ENCODE assay signal across 9 mouse cellular contexts in the genomic region with DNA sequence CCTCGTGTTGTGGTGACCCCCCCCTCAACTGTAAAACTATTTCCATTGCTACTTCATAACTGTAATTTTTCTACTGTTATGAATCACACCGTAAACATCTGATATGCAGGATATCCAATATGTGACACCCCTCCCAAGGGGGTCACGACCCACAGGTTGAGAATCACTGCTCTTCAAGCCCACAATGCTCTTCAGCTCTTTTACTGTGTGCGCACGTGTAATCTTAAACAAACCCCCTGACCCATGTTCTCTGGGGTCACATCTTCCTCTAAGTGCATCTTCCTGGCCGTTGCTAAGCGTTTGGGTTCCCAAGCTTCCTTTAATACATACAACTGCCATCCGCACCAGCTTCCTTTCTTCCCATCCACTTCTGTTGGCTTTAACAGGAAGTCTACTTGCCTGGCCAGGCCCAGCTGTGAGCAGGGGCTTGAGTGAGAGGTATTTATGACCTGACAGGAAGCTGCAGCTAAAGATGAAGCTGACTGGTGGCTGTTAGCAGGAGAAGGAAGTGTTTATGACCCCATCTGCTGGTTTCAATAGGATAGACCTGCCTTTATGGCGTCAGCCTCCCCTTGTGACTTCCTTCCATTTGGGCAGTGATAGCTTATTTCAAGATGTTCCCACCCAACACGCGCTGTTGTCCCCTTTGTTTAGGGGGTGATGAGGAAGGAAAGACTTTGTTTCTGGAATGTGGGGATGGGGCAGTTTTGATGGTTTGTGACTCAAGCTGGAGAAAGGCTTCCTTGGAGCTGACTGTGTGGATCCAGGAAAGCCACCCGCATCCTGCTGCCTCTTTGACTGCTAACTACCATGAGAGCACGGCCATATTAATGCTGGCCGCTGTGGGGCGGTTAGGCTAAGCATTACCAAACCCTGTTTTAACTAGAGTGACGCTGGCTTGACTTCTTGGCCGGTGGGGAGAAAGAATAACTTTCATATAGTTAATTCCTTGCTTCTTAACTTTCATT.
DNase-seq lines count a peak whose midpoint lies in the region; ATAC-seq and TF ChIP-seq lines count a peak whose summit lies in the region.
"Had no signal": no experiment of that assay in that cellular context is flagged by ENCODE, and none has a peak within 500 bp of the region (broad histone marks: within the 10 kb centered on the region; RNA-seq: fewer than 3 reads in every experiment).

No protein-coding gene starts in this region.

- ATAC-seq in intestine, embryonic 14.5 days (replicated peaks; ENCODE audit: low FRiP score, low TSS enrichment, low read depth), result no peak
- peak; percentile 29; the same call in 1 of the 2 replicates for ATAC-seq in liver, embryonic 13.5 days (ENCODE audit: low read depth)
- no peak for ATAC-seq in stomach, embryonic 15.5 days (ENCODE audit: insufficient read depth, low FRiP score, low read depth)
- no peak for ATAC-seq in frontal cortex, adult (ENCODE audit: low TSS enrichment)
- no peak for ATAC-seq in activated CD4-positive, CD25-positive, alpha-beta regulatory T cell, adult 4 months

- no peaks in the 10 kb centered on the region for H3K9me3 ChIP-seq in intestine, embryonic 14.5 days (ENCODE audit: control insufficient read depth, low read length)
- no peaks in the 10 kb centered on the region for H3K9me3 ChIP-seq in liver, embryonic 13.5 days (replicated peaks)
- H3K9me3 ChIP-seq in stomach, embryonic 15.5 days, result no peaks in the 10 kb centered on the region
- H3K9me3 ChIP-seq: embryonic facial prominence, embryonic 13.5 days had no signal

- DNase-seq in spleen, adult 2 months (ENCODE audit: low read depth in 1 of 2, low spot score in 2 of 2), result peak; percentile 28 to 42
- no peak for DNase-seq in spleen, adult 18-20 months
- DNase-seq in intestine, embryonic 14.5 days (ENCODE audit: low spot score), result no peak
- DNase-seq in liver, embryonic 13.5 days, result peak; percentile 0
- no peak for DNase-seq in frontal cortex, postnatal 10 days (ENCODE audit: low spot score in 2 of 2)

- no peak for TF ChIP-seq CTCF in spleen, adult 2 months (IDR thresholded peaks at IDR 0.05; ENCODE audit: extremely low read depth, insufficient read depth, insufficient read length, insufficient replicate concordance)

- no peaks in the 10 kb centered on the region for H3K36me3 ChIP-seq in spleen, adult 2 months (ENCODE audit: control insufficient read depth, insufficient read depth, low read length)
- no peaks in the 10 kb centered on the region for H3K36me3 ChIP-seq in intestine, embryonic 14.5 days (ENCODE audit: control insufficient read depth, insufficient read depth, low read length)
- no peaks in the 10 kb centered on the region for H3K36me3 ChIP-seq in liver, embryonic 13.5 days
- no peaks in the 10 kb centered on the region for H3K36me3 ChIP-seq in stomach, embryonic 15.5 days
- H3K36me3 ChIP-seq: embryonic facial prominence, embryonic 13.5 days had no signal

- no peak overlapping the region for H3K4me3 ChIP-seq in spleen, adult 2 months (ENCODE audit: extremely low read depth, insufficient read depth, insufficient read length)
- H3K4me3 ChIP-seq in intestine, embryonic 14.5 days (ENCODE audit: low read depth, low read length), result no peak overlapping the region
- no peak overlapping the region for H3K4me3 ChIP-seq in liver, embryonic 13.5 days (replicated peaks)
- H3K4me3 ChIP-seq in stomach, embryonic 15.5 days (replicated peaks), result no peak overlapping the region
- H3K4me3 ChIP-seq: embryonic facial prominence, embryonic 13.5 days had no signal

- H3K4me1 ChIP-seq in spleen, adult 2 months (ENCODE audit: control insufficient read depth, insufficient read depth, insufficient read length), result peaks cover 13% of the 10 kb centered on the region; the same call in 1 of the 2 replicates
- H3K4me1 ChIP-seq in intestine, embryonic 14.5 days (replicated peaks; ENCODE audit: control insufficient read depth, insufficient read depth, low read length), result peaks cover 29% of the 10 kb centered on the region
- H3K4me1 ChIP-seq in liver, embryonic 13.5 days (replicated peaks), result peaks cover 2% of the 10 kb centered on the region; the same call in 1 of the 2 replicates
- H3K4me1 ChIP-seq in stomach, embryonic 15.5 days, result 0 out of 2 replicates have a peak, but pooled peaks cover 10% of the 10 kb centered on the region

- H3K4me2 ChIP-seq in intestine, embryonic 14.5 days (ENCODE audit: low read length), result no peak overlapping the region
- no peak overlapping the region for H3K4me2 ChIP-seq in liver, embryonic 13.5 days
- no peak overlapping the region for H3K4me2 ChIP-seq in stomach, embryonic 15.5 days
- H3K4me2 ChIP-seq: embryonic facial prominence, embryonic 13.5 days had no signal

- no peaks in the 10 kb centered on the region for H3K27me3 ChIP-seq in spleen, adult 2 months (ENCODE audit: control insufficient read depth, insufficient read depth, low read length)
- no peaks in the 10 kb centered on the region for H3K27me3 ChIP-seq in intestine, embryonic 14.5 days (replicated peaks; ENCODE audit: control insufficient read depth, insufficient read depth, low read length)
- H3K27me3 ChIP-seq in liver, embryonic 13.5 days, result no peaks in the 10 kb centered on the region
- H3K27me3 ChIP-seq in stomach, embryonic 15.5 days (replicated peaks), result no peaks in the 10 kb centered on the region

- TF ChIP-seq POLR2A in spleen, adult 2 months (IDR thresholded peaks at IDR 0.05; ENCODE audit: low read depth, low read length), result no peak

- no peak overlapping the region for H3K9ac ChIP-seq in intestine, embryonic 14.5 days (ENCODE audit: low read length)
- H3K9ac ChIP-seq in liver, embryonic 13.5 days, result no peak overlapping the region
- H3K9ac ChIP-seq in stomach, embryonic 15.5 days, result no peak overlapping the region
- H3K9ac ChIP-seq: embryonic facial prominence, embryonic 13.5 days had no signal

- no peak overlapping the region for H3K27ac ChIP-seq in spleen, adult 2 months (ENCODE audit: insufficient read depth, low read length)
- H3K27ac ChIP-seq in intestine, embryonic 14.5 days (ENCODE audit: low read depth), result peak overlapping the region; percentile 27; the same call in 1 of the 2 replicates
- no peak overlapping the region for H3K27ac ChIP-seq in liver, embryonic 13.5 days
- H3K27ac ChIP-seq in stomach, embryonic 15.5 days, result 0 out of 2 replicates have a peak overlapping the region, but pooled peaks have one; percentile 5
- H3K27ac ChIP-seq: embryonic facial prominence, embryonic 13.5 days had no signal

- 36% methylated on average over 17 of the region's 17 CpGs for WGBS in spleen, adult 2 months
- 49% methylated on average over 17 of the region's 17 CpGs for WGBS in intestine, embryonic 14.5 days
- WGBS in liver, embryonic 13.5 days (ENCODE audit: insufficient replicate concordance), result 34% methylated on average over 17 of the region's 17 CpGs
- WGBS in stomach, embryonic 15.5 days, result 52% methylated on average over 17 of the region's 17 CpGs

Comparison
In these comparisons a context has a peak if more than half of its experiments do, and no peak if none do; other contexts are left out.
1. DNase-seq: peak in spleen, adult 2 months (2 of 2) and liver, embryonic 13.5 days (single experiment); none in spleen, adult 18-20 months (0 of 2), intestine, embryonic 14.5 days (single experiment) and frontal cortex, postnatal 10 days (0 of 2).
2. H3K27ac ChIP-seq: peak in intestine, embryonic 14.5 days (single experiment) and stomach, embryonic 15.5 days (single experiment); none in spleen, adult 2 months (single experiment) and liver, embryonic 13.5 days (single experiment).